Mouse (Mus musculus): ENCODE measurements around the gene Atp2c2. TPM values are rescaled to one million over a fixed set of nuclear protein-coding genes. Genes with fewer than 3 reads are reported as not detected.

Atp2c2 gene
- polyA plus RNA-seq, 1 experiment: 1.1 TPM

DNA sequence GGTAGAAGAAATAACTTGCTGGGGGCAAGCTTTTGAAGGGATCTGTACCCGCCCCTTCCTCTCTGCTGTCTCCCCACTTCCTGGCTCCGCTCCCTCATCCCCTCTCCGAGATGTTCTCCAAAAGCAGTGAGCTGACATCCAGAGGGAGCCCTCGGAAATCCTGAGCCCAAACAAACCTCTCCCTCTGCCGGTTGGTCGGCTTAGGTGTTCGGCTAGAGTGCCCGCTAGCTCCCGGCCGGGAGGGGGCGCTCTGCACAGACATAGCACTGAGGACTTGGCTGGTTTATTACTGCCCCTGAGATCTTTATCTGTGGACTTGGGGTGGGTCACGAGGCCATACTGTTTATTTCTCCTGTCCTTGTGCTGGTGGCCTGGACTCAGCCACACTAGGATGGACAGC, 30.5 kb upstream of the Atp2c2 start:
- TF ChIP-seq CTCF (IDR thresholded peaks at IDR 0.05; ENCODE audit: extremely low read depth, insufficient read depth, low read length) (0 out of 2 replicates have a peak, but pooled peaks have one; percentile 12), POLR2A (IDR thresholded peaks at IDR 0.05; ENCODE audit: extremely low read depth, insufficient read depth, low read length) (no peak)
- H3K4me3 ChIP-seq (ENCODE audit: insufficient read depth, low read length): no peak overlapping the region
- no peaks in the 10 kb centered on the region for H3K4me1 ChIP-seq (ENCODE audit: control insufficient read depth, insufficient read depth, low read length)
- H3K27ac ChIP-seq (ENCODE audit: insufficient read depth, low read length): no peak overlapping the region

DNA sequence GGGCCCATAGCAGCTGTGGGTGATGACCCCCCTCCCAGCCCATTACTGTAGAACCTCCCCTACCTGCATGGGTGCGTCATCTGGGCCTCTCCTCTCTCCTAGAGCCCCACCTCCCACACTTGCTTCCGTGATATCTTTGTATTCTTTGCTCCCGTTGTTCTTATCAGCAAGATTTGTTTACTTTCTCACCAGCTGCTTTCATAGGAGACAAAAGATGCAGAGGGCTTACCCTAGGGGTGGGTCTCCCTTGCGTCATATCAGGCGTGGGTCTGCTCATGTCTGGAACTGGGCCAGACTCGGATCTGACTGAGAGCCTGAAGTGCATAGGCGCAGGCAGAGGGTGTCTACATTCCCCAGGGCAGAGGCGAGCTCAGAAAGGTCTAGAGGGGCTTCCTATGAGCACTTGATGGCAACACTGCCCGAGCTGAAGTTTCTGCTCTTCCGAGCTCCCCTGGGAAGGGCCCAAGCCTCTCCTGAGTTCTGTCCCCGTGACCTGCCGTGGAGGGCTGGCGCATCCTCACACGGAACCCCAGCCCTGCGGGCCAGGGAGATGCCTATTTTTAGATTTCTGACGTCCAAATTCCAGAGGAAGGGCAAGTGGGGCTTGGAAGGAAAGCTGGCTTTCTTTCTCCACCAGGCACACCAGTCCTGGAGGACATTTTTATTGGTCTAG, 29.3 kb upstream of the Atp2c2 start:
- Histone ChIP-seq H3K27ac (ENCODE audit: insufficient read depth, low read length) (peak overlapping the region; percentile 57), H3K4me3 (ENCODE audit: insufficient read depth, low read length) (no peak overlapping the region), H3K4me1 (ENCODE audit: control insufficient read depth, insufficient read depth, low read length) (no peaks in the 10 kb centered on the region)
- TF ChIP-seq CTCF (IDR thresholded peaks at IDR 0.05; ENCODE audit: extremely low read depth, insufficient read depth, low read length) (no peak), POLR2A (IDR thresholded peaks at IDR 0.05; ENCODE audit: extremely low read depth, insufficient read depth, low read length) (no peak)

DNA sequence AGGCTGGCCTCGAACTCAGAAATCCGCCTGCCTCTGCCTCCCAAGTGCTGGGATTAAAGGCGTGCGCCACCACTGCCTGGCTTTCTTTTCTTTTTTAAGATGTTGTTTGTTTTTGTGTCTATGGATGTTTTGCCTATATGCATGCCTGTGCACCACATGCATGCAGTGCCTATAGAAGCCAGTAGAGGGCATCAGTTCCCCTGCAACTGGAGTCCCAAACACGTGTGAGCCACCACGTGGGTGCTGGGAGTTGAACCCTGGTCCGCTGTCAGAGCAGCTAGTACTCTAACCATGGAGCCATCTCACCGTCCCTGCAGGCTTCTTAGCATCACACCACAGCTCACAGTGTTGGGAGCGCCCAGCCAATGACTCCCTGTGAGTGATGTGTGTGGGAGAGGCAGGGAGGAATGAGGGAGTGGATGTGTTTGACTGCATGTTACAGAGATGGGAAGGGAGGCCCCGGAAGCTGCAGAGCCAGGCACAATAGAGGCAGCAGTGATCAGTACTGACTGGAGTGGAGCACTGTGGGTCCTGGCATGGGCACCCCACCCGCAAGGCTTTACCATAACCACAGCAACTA, 25.7 kb upstream of the Atp2c2 start:
- Histone ChIP-seq H3K4me3 (ENCODE audit: insufficient read depth, low read length) (no peak overlapping the region), H3K27ac (ENCODE audit: insufficient read depth, low read length) (no peak overlapping the region), H3K4me1 (ENCODE audit: control insufficient read depth, insufficient read depth, low read length) (no peaks in the 10 kb centered on the region)
- TF ChIP-seq CTCF (IDR thresholded peaks at IDR 0.05; ENCODE audit: extremely low read depth, insufficient read depth, low read length) (no peak), POLR2A (IDR thresholded peaks at IDR 0.05; ENCODE audit: extremely low read depth, insufficient read depth, low read length) (no peak)

DNA sequence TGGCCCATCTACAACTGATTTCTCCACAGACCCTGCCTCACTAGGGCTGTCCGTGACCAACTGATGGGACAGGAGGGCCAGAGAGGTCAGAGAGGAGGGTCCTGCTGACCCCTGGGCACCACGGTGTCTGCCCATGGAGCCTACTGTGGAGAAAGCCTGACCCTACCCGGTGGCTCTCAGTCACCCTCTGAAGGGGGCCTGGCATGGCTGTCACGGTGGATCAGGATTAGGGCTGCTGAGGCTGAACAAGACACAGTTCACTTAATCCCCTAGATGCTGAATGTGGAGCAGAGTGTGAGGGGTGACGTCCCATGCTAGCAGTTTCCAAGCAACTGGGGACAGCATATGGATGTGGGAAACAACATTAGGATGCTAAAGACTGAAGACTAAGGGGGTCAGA, 24.4 kb upstream of the Atp2c2 start:
- Histone ChIP-seq H3K27ac (ENCODE audit: insufficient read depth, low read length) (peak overlapping the region; percentile 57; the same call in 1 of the 2 replicates), H3K4me3 (ENCODE audit: insufficient read depth, low read length) (no peak overlapping the region), H3K4me1 (ENCODE audit: control insufficient read depth, insufficient read depth, low read length) (no peaks in the 10 kb centered on the region)
- no peak for TF ChIP-seq POLR2A (IDR thresholded peaks at IDR 0.05; ENCODE audit: extremely low read depth, insufficient read depth, low read length)
- no peak for TF ChIP-seq CTCF (IDR thresholded peaks at IDR 0.05; ENCODE audit: extremely low read depth, insufficient read depth, low read length)

DNA sequence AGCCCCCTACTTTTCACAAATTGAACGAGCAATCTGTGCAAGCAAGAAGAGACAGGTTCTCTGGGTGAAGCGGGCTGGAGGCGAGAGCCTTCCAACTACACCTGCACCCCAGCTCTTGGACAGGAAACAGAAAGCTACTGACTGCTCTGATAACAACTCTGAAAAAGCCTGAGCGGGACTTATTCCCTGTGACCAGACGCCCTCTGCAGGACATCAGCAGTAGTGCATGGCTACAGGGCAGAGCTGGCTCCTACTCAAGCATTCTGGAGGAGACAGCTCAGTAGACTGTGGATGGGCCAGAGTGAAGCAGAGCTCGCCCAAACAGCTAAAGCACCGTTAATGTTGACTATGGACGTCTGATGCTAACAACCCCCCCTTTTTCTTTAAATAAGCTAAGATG, 23.4 kb upstream of the Atp2c2 start:
- TF ChIP-seq CTCF (IDR thresholded peaks at IDR 0.05; ENCODE audit: extremely low read depth, insufficient read depth, low read length) (peak; percentile 98), POLR2A (IDR thresholded peaks at IDR 0.05; ENCODE audit: extremely low read depth, insufficient read depth, low read length) (no peak)
- no peak overlapping the region for H3K4me3 ChIP-seq (ENCODE audit: insufficient read depth, low read length)

DNA sequence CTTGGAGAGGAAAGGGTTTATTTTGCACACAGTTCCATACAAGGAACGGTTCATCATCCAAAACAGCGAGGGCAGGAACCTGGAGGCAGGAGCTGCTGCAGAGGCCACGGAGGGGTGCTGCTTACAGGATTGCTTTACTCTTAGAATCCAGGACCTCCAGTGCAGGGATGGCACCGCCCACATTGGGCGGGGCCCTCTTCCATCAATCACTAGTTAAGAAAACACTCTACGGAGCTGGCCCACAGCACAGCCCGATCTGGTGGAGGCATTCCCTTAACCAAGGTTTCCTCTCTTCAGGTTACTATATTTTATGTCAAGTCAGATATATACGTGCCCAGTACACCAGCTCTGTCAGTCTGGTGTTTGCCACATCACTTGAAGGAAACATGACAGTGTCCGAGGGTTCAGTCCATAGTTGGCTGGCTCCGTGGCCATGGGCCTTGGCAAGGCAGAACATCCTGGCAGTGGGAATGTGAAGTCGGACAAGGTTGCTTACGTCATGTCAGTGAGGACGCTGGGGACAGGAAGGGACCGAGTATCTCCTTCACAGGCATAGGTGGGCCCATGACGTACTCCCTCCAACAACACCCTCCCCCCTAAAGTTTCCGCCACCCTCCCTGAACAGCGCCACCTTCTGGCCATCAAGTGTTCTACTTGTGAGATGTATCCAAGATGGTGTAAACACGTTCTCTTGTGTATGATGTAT, 21.5 kb upstream of the Atp2c2 start:
- H3K4me3 ChIP-seq (ENCODE audit: insufficient read depth, low read length): no peak overlapping the region

More for the DNA sequence above, 23.4 kb upstream of the Atp2c2 start:
- H3K4me1 ChIP-seq (ENCODE audit: control insufficient read depth, insufficient read depth, low read length): no peaks in the 10 kb centered on the region
- H3K27ac ChIP-seq (ENCODE audit: insufficient read depth, low read length): no peak overlapping the region

DNA sequence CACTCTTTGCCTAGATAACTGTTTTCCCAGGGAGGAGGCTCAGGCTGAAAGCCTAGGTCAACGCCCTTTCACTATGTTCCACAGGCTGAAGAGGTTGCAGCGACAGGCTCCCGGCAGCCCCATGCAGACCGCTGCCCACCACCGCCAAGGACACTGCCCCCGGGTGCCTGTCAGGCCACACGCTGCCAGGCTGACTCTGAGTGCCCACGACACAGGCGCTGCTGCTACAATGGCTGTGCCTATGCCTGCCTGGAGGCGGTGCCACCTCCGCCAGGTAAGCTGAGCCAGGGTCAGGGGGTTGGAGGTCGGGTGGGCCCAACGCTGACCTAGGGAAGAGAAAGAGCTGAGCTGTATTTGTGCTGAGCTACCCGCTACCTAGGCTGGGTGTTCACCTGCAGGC, 20.6 kb upstream of the Atp2c2 start:
- Histone ChIP-seq H3K27ac (ENCODE audit: insufficient read depth, low read length) (no peak overlapping the region), H3K4me3 (ENCODE audit: insufficient read depth, low read length) (no peak overlapping the region), H3K4me1 (ENCODE audit: control insufficient read depth, insufficient read depth, low read length) (no peaks in the 10 kb centered on the region)
- TF ChIP-seq CTCF (IDR thresholded peaks at IDR 0.05; ENCODE audit: extremely low read depth, insufficient read depth, low read length) (no peak), POLR2A (IDR thresholded peaks at IDR 0.05; ENCODE audit: extremely low read depth, insufficient read depth, low read length) (no peak)

More for the DNA sequence above, 21.5 kb upstream of the Atp2c2 start:
- peak; percentile 44 for TF ChIP-seq CTCF (IDR thresholded peaks at IDR 0.05; ENCODE audit: extremely low read depth, insufficient read depth, low read length)
- no peak for TF ChIP-seq POLR2A (IDR thresholded peaks at IDR 0.05; ENCODE audit: extremely low read depth, insufficient read depth, low read length)
- H3K4me1 ChIP-seq (ENCODE audit: control insufficient read depth, insufficient read depth, low read length): no peaks in the 10 kb centered on the region
- H3K27ac ChIP-seq (ENCODE audit: insufficient read depth, low read length): no peak overlapping the region

DNA sequence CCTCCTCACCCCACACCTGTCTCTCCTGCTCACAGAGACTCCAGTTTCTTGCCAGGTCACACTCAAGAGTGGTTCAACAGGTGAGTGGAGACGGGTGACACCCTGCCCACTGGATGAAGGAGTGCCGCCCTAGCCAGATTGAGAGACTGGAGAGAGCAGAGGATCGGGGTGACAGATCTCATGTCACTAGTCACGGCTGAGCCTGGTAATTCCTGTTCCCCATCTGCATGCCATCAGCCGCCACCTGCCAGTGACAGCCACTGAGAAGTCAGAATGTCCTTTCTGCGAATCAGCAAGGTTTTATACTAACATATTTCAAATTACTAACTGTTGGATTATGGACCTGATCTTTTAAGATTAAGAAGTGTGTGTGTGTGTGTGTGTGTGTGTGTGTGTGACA, 9.2 kb upstream of the Atp2c2 start:
- Histone ChIP-seq H3K27ac (ENCODE audit: insufficient read depth, low read length) (no peak overlapping the region), H3K4me3 (ENCODE audit: insufficient read depth, low read length) (no peak overlapping the region), H3K4me1 (ENCODE audit: control insufficient read depth, insufficient read depth, low read length) (no peaks in the 10 kb centered on the region)
- no peak for TF ChIP-seq POLR2A (IDR thresholded peaks at IDR 0.05; ENCODE audit: extremely low read depth, insufficient read depth, low read length)
- no peak for TF ChIP-seq CTCF (IDR thresholded peaks at IDR 0.05; ENCODE audit: extremely low read depth, insufficient read depth, low read length)

DNA sequence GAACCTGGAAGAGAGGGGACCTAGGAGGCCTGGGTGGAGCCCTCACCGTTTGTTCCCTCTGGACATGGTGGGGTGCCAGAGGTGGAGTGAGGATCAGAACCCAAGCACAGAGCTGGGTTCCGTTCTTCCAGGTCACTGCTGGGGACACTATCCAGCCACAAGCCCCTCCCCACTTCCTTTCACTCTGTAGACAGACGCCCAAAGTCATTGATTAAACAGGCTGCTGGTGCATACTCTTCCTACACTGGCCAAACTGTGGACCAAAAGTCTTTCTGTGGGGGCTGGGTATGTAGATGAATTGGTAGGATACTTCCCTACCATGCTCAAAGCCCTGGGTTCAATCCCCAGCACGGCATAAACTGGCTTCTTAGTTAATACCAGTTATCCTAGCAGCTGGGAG, 7.8 kb upstream of the Atp2c2 start:
- TF ChIP-seq POLR2A (IDR thresholded peaks at IDR 0.05; ENCODE audit: extremely low read depth, insufficient read depth, low read length): no peak
- TF ChIP-seq CTCF (IDR thresholded peaks at IDR 0.05; ENCODE audit: extremely low read depth, insufficient read depth, low read length): no peak
- Histone ChIP-seq H3K4me3 (ENCODE audit: insufficient read depth, low read length) (no peak overlapping the region), H3K27ac (ENCODE audit: insufficient read depth, low read length) (no peak overlapping the region), H3K4me1 (ENCODE audit: control insufficient read depth, insufficient read depth, low read length) (no peaks in the 10 kb centered on the region)
